Mouse (Mus musculus): Measurements from ENCODE around the gene Pax6. TPM values are rescaled to one million over a fixed set of nuclear protein-coding genes. Genes with fewer than 3 reads are reported as not detected.

Pax6 gene
- polyA plus RNA-seq, 1 experiment: 84.5 TPM

DNA sequence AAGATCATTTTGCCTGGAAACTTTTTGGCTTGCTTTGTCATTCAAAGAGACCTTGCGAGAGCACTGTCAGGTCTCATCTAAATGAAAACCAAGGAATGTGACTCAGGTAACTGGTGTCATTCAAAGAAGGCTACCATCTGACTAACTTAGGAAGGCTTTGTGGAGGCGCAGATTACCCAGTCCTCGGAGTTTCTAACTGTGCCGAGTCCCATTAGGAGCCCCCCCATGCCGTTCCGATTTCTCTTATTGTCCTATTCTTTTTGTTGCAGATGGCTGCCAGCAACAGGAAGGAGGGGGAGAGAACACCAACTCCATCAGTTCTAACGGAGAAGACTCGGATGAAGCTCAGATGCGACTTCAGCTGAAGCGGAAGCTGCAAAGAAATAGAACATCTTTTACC lies 22.6 kb downstream of the Pax6 start:
- WGBS: 23% methylated on average over 10 of the region's 10 CpGs
- no peaks in the 10 kb centered on the region for H3K27me3 ChIP-seq (ENCODE audit: control insufficient read depth, insufficient read depth, low read length)

DNA sequence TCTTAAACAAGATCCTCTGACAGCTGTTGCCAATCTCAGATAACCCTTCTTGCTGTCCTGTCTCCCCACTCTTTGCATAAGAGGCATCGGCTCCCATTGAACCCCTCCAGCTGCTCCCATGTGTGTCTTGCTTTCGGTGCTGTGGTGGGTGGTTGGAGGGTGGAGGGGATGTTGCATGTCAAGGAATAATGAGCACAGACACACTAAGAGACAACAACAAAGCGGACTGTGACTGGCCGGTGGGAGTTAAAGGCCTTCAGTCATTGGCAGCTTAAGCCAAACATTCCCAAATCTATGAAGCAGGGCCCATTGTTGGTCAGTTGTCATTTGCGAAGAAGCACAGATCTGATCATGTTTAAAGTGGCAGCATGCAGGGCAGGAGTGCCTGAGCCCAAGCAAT lies 29.0 kb downstream of the Pax6 start:
- Histone ChIP-seq H3K27ac (ENCODE audit: insufficient read depth, low read length) (no peak overlapping the region), H3K4me3 (replicated peaks; ENCODE audit: insufficient read depth, low read depth, low read length) (no peak overlapping the region), H3K4me1 (ENCODE audit: control insufficient read depth, insufficient read depth, low read length) (peaks cover 13% of the 10 kb centered on the region), H3K27me3 (ENCODE audit: control insufficient read depth, insufficient read depth, low read length) (no peaks in the 10 kb centered on the region)
- TF ChIP-seq CTCF (IDR thresholded peaks at IDR 0.05; ENCODE audit: borderline replicate concordance, insufficient read depth, low read depth, low read length) (no peak), POLR2A (IDR thresholded peaks at IDR 0.05; ENCODE audit: borderline replicate concordance, insufficient read depth, low read length) (no peak)
- DNase-seq: peak in 1 of 2 experiments; percentile 8
- 46% methylated on average over 5 of the region's 5 CpGs for WGBS

More for the DNA sequence above, 22.6 kb downstream of the Pax6 start:
- Histone ChIP-seq H3K27ac (ENCODE audit: insufficient read depth, low read length) (peak overlapping the region; percentile 58), H3K4me3 (replicated peaks; ENCODE audit: insufficient read depth, low read depth, low read length) (no peak overlapping the region), H3K4me1 (ENCODE audit: control insufficient read depth, insufficient read depth, low read length) (peaks cover 13% of the 10 kb centered on the region)
- TF ChIP-seq POLR2A (IDR thresholded peaks at IDR 0.05; ENCODE audit: borderline replicate concordance, insufficient read depth, low read length) (no peak), CTCF (IDR thresholded peaks at IDR 0.05; ENCODE audit: borderline replicate concordance, insufficient read depth, low read depth, low read length) (no peak)
- peak; percentile 31 to 38 for DNase-seq

DNA sequence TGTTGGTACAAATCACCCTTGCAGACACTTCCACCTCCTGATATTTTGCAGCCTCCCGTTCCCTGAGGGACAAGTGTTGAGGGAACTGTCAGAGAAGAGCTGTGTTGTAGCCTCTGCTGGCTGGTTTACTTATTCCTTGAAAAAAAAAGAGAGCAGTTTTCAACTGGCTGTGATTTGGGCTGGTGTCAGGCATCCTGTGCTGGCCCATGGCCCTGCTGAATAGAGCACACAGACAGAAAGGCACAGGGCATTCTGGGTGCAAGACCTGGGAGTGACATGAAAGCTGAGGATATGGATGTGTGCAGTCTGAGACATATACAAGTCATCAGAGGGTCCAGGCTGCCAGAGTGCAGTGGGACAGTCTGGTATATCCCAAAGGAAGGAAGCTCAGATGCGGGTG lies 29.9 kb downstream of the Pax6 start:
- H3K4me1 ChIP-seq (ENCODE audit: control insufficient read depth, insufficient read depth, low read length): peaks cover 8% of the 10 kb centered on the region
- peak; percentile 32 to 35 for DNase-seq
- WGBS: 20% methylated on average over 2 of the region's 2 CpGs
- H3K27me3 ChIP-seq (ENCODE audit: control insufficient read depth, insufficient read depth, low read length): no peaks in the 10 kb centered on the region
- peak overlapping the region; percentile 62 for H3K27ac ChIP-seq (ENCODE audit: insufficient read depth, low read length)
- TF ChIP-seq CTCF (IDR thresholded peaks at IDR 0.05; ENCODE audit: borderline replicate concordance, insufficient read depth, low read depth, low read length): no peak
- no peak for TF ChIP-seq POLR2A (IDR thresholded peaks at IDR 0.05; ENCODE audit: borderline replicate concordance, insufficient read depth, low read length)
- no peak overlapping the region for H3K4me3 ChIP-seq (replicated peaks; ENCODE audit: insufficient read depth, low read depth, low read length)

DNA sequence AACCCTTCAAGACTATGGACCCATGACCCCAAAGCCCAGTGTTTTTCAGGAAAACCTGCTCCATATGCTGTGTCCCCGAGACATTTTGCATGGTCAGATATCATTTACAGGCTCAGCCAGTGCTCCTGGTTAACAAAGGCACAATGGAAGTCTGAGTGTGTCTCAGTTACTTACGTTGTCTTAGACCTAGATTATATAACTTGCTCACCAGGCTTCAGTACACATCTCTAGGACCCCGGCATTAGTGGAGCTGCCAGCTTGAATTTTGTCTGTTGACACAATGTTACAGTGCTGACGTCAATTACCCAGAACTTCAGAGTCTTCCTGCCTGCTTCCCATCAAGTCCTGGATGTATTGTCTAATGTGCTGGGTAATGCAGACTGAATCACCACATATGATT lies 33.1 kb downstream of the Pax6 start:
- Histone ChIP-seq H3K27me3 (ENCODE audit: control insufficient read depth, insufficient read depth, low read length) (no peaks in the 10 kb centered on the region), H3K27ac (ENCODE audit: insufficient read depth, low read length) (no peak overlapping the region), H3K4me3 (replicated peaks; ENCODE audit: insufficient read depth, low read depth, low read length) (no peak overlapping the region), H3K4me1 (ENCODE audit: control insufficient read depth, insufficient read depth, low read length) (peaks cover 15% of the 10 kb centered on the region)
- TF ChIP-seq POLR2A (IDR thresholded peaks at IDR 0.05; ENCODE audit: borderline replicate concordance, insufficient read depth, low read length) (no peak), CTCF (IDR thresholded peaks at IDR 0.05; ENCODE audit: borderline replicate concordance, insufficient read depth, low read depth, low read length) (no peak)
- 63% methylated on average over 4 of the region's 4 CpGs for WGBS
- DNase-seq: no peak

DNA sequence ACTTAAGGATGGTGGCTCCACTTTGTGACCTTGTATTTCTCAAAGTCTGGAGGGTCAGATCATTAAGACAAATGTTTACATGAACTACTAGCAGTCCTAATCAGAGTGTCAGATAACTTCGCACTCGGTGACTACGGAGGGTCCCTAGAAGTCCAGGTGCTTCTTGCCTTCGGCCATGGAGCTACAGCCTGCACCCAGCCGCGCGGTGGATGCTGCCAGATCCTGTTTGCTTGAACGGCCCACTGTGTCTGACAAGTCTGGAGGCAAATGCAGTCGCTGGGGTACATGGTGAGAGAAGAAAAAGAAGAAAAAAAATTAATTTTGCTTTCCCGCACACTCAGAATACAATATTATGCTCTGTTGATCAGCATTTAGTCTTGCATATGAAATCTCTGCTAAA lies 33.9 kb downstream of the Pax6 start:
- peaks cover 15% of the 10 kb centered on the region for H3K4me1 ChIP-seq (ENCODE audit: control insufficient read depth, insufficient read depth, low read length)
- no peak for DNase-seq
- TF ChIP-seq CTCF (IDR thresholded peaks at IDR 0.05; ENCODE audit: borderline replicate concordance, insufficient read depth, low read depth, low read length) (no peak), POLR2A (IDR thresholded peaks at IDR 0.05; ENCODE audit: borderline replicate concordance, insufficient read depth, low read length) (no peak)
- 29% methylated on average over 10 of the region's 10 CpGs for WGBS
- H3K4me3 ChIP-seq (replicated peaks; ENCODE audit: insufficient read depth, low read depth, low read length): no peak overlapping the region
- H3K27ac ChIP-seq (ENCODE audit: insufficient read depth, low read length): no peak overlapping the region
- no peaks in the 10 kb centered on the region for H3K27me3 ChIP-seq (ENCODE audit: control insufficient read depth, insufficient read depth, low read length)

DNA sequence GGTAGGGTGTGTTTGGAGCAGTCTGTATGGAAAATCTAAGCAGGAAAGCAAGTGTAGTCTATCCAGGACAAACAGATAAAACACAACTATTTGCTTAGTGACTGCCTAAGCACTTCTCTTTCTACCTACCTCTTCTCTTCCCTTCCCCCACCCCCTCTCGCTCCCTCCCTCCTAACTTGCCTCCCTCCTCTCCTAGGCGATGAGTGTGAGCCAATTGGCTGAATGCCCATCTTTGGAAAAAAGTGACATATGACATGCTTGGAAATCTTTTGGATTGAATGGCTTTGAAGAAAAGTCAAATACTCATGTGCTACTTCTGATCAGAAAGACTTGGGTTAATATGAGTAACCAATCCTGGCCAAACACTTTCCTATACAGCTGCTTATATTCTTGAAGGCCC lies 36.6 kb downstream of the Pax6 start:
- TF ChIP-seq CTCF (IDR thresholded peaks at IDR 0.05; ENCODE audit: borderline replicate concordance, insufficient read depth, low read depth, low read length): no peak
- TF ChIP-seq POLR2A (IDR thresholded peaks at IDR 0.05; ENCODE audit: borderline replicate concordance, insufficient read depth, low read length): no peak
- no peak overlapping the region for H3K4me3 ChIP-seq (replicated peaks; ENCODE audit: insufficient read depth, low read depth, low read length)
- no peaks in the 10 kb centered on the region for H3K27me3 ChIP-seq (ENCODE audit: control insufficient read depth, insufficient read depth, low read length)
- WGBS: 26% methylated on average over 2 of the region's 2 CpGs
- H3K4me1 ChIP-seq (ENCODE audit: control insufficient read depth, insufficient read depth, low read length): peaks cover 9% of the 10 kb centered on the region; the same call in 1 of the 2 replicates
- H3K27ac ChIP-seq (ENCODE audit: insufficient read depth, low read length): no peak overlapping the region
- no peak for DNase-seq

DNA sequence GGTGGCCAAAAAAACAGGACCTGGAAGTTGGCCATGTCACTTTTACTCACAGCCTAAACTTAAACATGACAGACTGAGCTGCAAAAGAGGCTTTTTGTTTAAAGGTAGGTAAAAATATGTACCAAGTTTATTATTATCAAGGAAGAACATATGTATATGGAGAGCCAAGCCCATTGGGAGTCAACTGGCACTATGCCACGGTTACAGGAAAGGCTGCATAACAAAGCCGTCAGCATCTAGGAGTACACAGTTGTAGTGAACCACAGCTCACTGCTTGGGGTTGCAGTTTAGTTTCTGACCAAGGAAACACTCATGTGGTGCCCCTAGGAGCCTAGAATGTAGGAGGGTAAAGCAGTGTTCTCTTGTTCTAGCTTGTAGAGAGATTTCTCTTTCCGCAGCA lies 40.4 kb downstream of the Pax6 start:
- 42% methylated on average over 3 of the region's 3 CpGs for WGBS

DNA sequence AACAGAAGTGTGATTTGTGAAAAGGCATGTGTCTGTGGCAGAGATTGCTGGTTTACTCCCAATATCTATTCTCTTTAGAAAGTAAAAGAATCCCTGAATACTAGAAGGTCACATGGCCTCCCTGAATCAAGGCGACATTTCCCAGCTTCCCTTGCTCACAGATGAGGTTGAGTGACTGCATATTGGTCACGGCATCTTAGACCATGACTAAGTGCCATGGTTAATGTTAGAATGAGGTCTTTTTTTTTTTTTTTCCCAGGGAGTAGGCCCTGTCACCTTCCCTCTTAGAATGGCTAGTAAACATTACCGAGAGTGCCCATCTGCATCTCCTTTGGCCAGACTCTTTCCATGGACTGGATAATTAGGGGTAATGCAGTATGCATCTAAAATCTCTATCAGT lies 41.8 kb downstream of the Pax6 start:
- peaks cover 3% of the 10 kb centered on the region; the same call in 1 of the 2 replicates for H3K4me1 ChIP-seq (ENCODE audit: control insufficient read depth, insufficient read depth, low read length)
- no peak overlapping the region for H3K27ac ChIP-seq (ENCODE audit: insufficient read depth, low read length)
- no peak for DNase-seq
- H3K4me3 ChIP-seq (replicated peaks; ENCODE audit: insufficient read depth, low read depth, low read length): no peak overlapping the region
- no peak for TF ChIP-seq CTCF (IDR thresholded peaks at IDR 0.05; ENCODE audit: borderline replicate concordance, insufficient read depth, low read depth, low read length)
- TF ChIP-seq POLR2A (IDR thresholded peaks at IDR 0.05; ENCODE audit: borderline replicate concordance, insufficient read depth, low read length): no peak
- WGBS: 83% methylated on average over 3 of the region's 3 CpGs
- H3K27me3 ChIP-seq (ENCODE audit: control insufficient read depth, insufficient read depth, low read length): no peaks in the 10 kb centered on the region

More for the DNA sequence above, 40.4 kb downstream of the Pax6 start:
- H3K4me3 ChIP-seq (replicated peaks; ENCODE audit: insufficient read depth, low read depth, low read length): no peak overlapping the region
- peak in 1 of 2 experiments; percentile 65 for DNase-seq
- TF ChIP-seq POLR2A (IDR thresholded peaks at IDR 0.05; ENCODE audit: borderline replicate concordance, insufficient read depth, low read length): no peak
- no peak for TF ChIP-seq CTCF (IDR thresholded peaks at IDR 0.05; ENCODE audit: borderline replicate concordance, insufficient read depth, low read depth, low read length)
- H3K27me3 ChIP-seq (ENCODE audit: control insufficient read depth, insufficient read depth, low read length): no peaks in the 10 kb centered on the region
- H3K27ac ChIP-seq (ENCODE audit: insufficient read depth, low read length): no peak overlapping the region
- H3K4me1 ChIP-seq (ENCODE audit: control insufficient read depth, insufficient read depth, low read length): peaks cover 6% of the 10 kb centered on the region; the same call in 1 of the 2 replicates
